Mouse (Mus musculus) intestine, postnatal 0 days (tissue): ENCODE data around the gene Prps1. TPM values are rescaled to one million over a fixed set of nuclear protein-coding genes. Genes with fewer than 3 reads are reported as not detected.

Experiments
- ATAC-seq: fragments of 200-750 bp; cut with Nextera tagmentation; 2 replicates; pipeline ENCODE4 v1.8.0; 2017; ENCODE audit warnings: mild to moderate bottlenecking, moderate TSS enrichment, moderate library complexity
- H3K27ac ChIP-seq: fragments of 300-500 bp; sonication (generic); 2 replicates; pipeline ENCODE4 v1.5.1; 2014; ENCODE audit warnings: mild to moderate bottlenecking, low read depth, low read length, moderate library complexity
- H3K27me3 ChIP-seq: fragments of 300-500 bp; sonication (generic); replicated peaks from 2 replicates; pipeline ENCODE4 v1.6.1; 2014; ENCODE audit warnings: low read length, mixed read lengths; ENCODE audit not compliant: control insufficient read depth, insufficient read depth
- H3K36me3 ChIP-seq: fragments of 300-500 bp; sonication (generic); 2 replicates; pipeline ENCODE4 v1.6.1; 2014; ENCODE audit warnings: mild to moderate bottlenecking, moderate library complexity; ENCODE audit not compliant: control insufficient read depth, insufficient read depth
- H3K4me1 ChIP-seq: fragments of 300-500 bp; sonication (generic); replicated peaks from 2 replicates; pipeline ENCODE4 v1.6.1; 2014; ENCODE audit warnings: antibody characterized with exemption, low read length, mixed read lengths; ENCODE audit not compliant: control insufficient read depth, insufficient read depth
- H3K4me2 ChIP-seq: fragments of 300-500 bp; sonication (generic); replicated peaks from 2 replicates; pipeline ENCODE4 v1.6.1; 2014; ENCODE audit warnings: low read depth, mild to moderate bottlenecking, moderate library complexity
- H3K4me3 ChIP-seq: fragments of 300-500 bp; sonication (generic); 2 replicates; pipeline ENCODE4 v1.5.1; 2014; ENCODE audit warnings: low read depth, low read length
- H3K9ac ChIP-seq: fragments of 300-500 bp; sonication (generic); 2 replicates; pipeline ENCODE4 v1.6.1; 2014; ENCODE audit warnings: mild to moderate bottlenecking, low read depth, low read length
- H3K9me3 ChIP-seq: fragments of 300-500 bp; sonication (generic); 2 replicates; pipeline ENCODE4 v1.6.1; 2016; ENCODE audit warnings: mixed run types; ENCODE audit not compliant: control insufficient read depth
- CTCF ChIP-seq: sonication (generic); IDR thresholded peaks from 2 replicates; pipeline ENCODE4 v1.5.1; 2016; ENCODE audit warnings: low read depth, mild to moderate bottlenecking, control low read depth, antibody characterized with exemption, moderate library complexity
- WGBS: fragments of 180-500 bp; shearing (Covaris S2); extraction: QIAGEN DNeasy Blood & Tissue Kit; methylation state at CpG from one replicate; pipeline ENCODE4 v1.1.7; 2014; 5-methylcytosine and 5-hydroxymethylcytosine counted together
- polyA plus RNA-seq: library from polyadenylated mRNA; unstranded; fragments of >200 nt; fragmentation: Nextera tagmentation; extraction: Ambion mirVana; gene quantifications from 2 replicates; pipeline ENCODE4 v1.2.1, GENCODE M21; 2015

Gene Prps1
- polyA plus RNA-seq, 1 experiment from 2014 or later: 8.5 TPM

DNA sequence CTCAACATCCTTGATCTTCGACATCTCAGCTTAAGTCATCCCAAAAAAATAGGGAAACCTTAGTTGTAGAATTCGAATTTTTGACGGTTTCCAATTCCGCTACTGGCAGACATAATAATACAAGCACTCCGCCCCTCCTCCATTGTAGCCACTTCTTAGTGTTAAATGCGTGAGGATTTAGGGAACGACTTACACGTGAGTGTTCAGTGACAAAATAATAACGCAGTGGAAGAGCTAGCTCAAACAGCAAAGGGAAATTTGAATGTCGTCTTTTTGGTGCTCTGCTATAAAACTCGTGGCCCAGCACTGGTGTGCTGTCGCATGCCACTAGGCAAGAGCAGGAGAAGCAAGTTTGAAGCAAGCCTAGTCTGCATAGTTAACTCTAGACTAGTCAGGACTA is 1.1 kb downstream of the Prps1 start:
- TF ChIP-seq CTCF: no peak
- Histone ChIP-seq H3K27me3 (no peaks in the 10 kb centered on the region), H3K4me3 (peak overlapping the region; percentile 49), H3K4me1 (no peaks in the 10 kb centered on the region), H3K9me3 (no peaks in the 10 kb centered on the region), H3K9ac (no peak overlapping the region), H3K27ac (no peak overlapping the region), H3K36me3 (no peaks in the 10 kb centered on the region), H3K4me2 (peak overlapping the region; percentile 70)
- 30% methylated on average over 12 of the region's 12 CpGs for WGBS
- ATAC-seq: no peak

DNA sequence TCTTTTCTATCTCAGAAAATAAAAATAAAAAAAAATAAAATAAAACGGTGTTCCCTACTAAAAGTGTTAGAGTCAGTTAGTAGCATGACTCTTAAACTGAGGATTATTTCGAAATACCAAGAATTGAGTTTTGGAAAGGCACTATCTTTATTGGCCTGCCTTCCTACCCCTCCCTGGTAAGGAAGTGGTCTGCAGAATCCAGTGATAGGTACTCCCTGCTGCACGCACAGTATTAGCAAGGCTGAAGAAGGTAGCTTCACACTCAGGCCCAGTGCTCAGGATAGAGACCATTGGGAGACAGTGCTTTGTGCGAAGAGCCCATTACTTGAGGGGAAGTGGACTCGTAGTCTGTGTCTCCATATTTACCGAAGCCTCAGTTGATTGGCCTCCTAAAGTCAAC is 21.8 kb downstream of the Prps1 start:
- ATAC-seq: no peak
- no peaks in the 10 kb centered on the region for H3K27me3 ChIP-seq
- H3K9me3 ChIP-seq: no peaks in the 10 kb centered on the region
- no peaks in the 10 kb centered on the region for H3K36me3 ChIP-seq
- no peak overlapping the region for H3K4me2 ChIP-seq
- H3K27ac ChIP-seq: no peak overlapping the region
- no peak for TF ChIP-seq CTCF
- no peak overlapping the region for H3K9ac ChIP-seq
- WGBS: 91% methylated on average over 6 of the region's 6 CpGs
- H3K4me3 ChIP-seq: no peak overlapping the region
- no peaks in the 10 kb centered on the region for H3K4me1 ChIP-seq

DNA sequence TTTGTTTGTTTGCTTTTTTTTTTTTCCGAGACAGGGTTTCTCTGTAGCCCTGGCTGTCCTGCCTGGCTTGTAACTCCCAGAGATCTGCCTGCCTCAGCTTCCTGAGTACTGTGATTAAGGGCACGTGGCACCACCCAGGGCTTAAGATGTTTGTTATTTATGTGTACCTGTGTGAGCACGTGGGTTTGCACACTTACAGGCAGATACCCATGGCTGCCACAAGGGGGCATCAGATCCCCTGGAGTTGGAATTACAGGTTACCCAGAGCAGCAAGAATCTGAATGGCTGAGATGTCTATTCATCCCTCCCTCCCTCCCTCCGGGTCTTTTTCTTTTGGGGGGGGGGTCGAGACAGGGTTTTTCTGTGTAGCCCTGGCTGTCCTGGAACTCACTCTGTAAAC is 22.8 kb downstream of the Prps1 start:
- Histone ChIP-seq H3K4me3 (no peak overlapping the region), H3K36me3 (no peaks in the 10 kb centered on the region), H3K27me3 (no peaks in the 10 kb centered on the region), H3K27ac (no peak overlapping the region), H3K4me1 (no peaks in the 10 kb centered on the region), H3K9ac (no peak overlapping the region), H3K4me2 (no peak overlapping the region), H3K9me3 (no peaks in the 10 kb centered on the region)
- 61% methylated on average over 3 of the region's 5 CpGs for WGBS
- no peak for ATAC-seq
- TF ChIP-seq CTCF: peak; percentile 69

DNA sequence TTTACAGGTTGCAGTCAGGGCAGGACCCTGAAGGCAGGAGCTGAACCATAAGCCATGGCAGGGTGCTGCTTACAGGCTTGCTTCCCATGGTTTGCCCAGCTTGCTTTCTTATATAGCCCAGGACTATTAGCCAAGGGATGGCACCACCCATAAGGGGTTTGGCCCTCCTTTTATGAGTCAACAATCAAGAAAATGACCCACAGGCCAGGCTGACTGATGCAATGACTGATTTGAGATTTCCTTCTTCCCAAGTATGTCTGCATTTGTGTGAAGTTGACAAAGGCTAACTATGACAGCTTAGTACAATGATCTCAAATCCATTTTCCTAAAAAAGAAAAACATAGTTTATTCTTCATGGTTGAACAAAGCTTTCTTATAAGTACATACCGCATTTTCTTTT is 32.8 kb downstream of the Prps1 start:
- no peaks in the 10 kb centered on the region for H3K4me1 ChIP-seq
- 89% methylated on average over 1 of the region's 1 CpGs for WGBS
- no peaks in the 10 kb centered on the region for H3K9me3 ChIP-seq
- H3K27me3 ChIP-seq: no peaks in the 10 kb centered on the region
- ATAC-seq: no peak
- H3K4me2 ChIP-seq: no peak overlapping the region
- no peak overlapping the region for H3K4me3 ChIP-seq
- H3K27ac ChIP-seq: no peak overlapping the region
- no peaks in the 10 kb centered on the region for H3K36me3 ChIP-seq
- TF ChIP-seq CTCF: no peak
- no peak overlapping the region for H3K9ac ChIP-seq

DNA sequence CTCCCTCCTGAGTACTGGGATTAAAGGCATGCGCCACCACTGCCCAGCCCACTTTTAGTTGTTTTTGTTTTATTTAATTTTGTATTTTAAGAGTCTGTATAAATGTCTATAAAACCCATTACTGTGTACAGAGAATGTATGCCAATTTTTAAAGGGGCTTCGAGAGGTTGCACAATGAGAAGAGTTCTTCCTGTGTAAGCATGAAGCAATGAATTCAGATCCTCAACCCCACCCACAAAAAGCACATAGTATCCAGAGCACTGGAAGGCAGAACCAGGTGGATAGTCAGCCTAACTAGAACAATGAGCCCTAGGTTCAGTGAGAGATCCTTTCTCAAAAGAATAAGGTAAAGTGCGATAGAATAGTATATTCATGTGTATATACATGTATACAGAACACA is 33.8 kb downstream of the Prps1 start:
- no peak overlapping the region for H3K27ac ChIP-seq
- H3K4me2 ChIP-seq: no peak overlapping the region
- H3K9ac ChIP-seq: no peak overlapping the region
- no peak for TF ChIP-seq CTCF
- ATAC-seq: no peak
- H3K27me3 ChIP-seq: no peaks in the 10 kb centered on the region
- H3K36me3 ChIP-seq: no peaks in the 10 kb centered on the region
- no peak overlapping the region for H3K4me3 ChIP-seq
- WGBS: 83% methylated on average over 3 of the region's 3 CpGs
- H3K9me3 ChIP-seq: no peaks in the 10 kb centered on the region
- no peaks in the 10 kb centered on the region for H3K4me1 ChIP-seq

DNA sequence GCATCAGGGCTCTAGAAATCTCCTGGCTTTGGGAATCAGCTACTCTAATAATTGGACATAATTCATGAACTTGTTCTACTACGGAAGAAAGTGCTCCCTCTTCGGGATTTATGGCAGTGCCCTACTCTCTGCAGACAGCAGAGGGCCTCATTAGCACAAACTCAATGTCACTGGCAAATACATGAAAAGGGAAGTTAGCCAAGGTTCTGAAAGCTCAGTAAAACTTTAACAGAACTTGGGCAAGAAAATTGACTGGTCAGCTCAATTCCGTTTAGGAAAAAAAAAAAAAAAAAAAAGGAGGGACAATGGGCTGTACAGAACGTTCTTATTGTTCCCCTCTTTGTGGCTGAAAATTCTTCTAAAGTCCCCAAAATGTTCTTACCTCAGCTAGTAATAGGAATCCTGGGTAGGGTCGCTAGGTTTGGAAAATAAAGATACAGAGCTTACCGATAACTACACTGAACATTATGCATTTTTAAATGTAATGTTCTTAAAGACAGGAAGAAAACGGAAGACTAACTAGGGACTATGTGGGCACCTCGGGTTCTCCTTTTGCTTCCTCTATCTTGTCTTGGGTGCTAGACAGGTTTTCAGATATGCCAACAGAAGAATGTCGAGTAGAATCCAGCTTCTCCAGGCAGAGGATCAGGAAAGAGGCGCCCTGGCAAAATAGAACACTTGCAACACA is 35.6 kb downstream of the Prps1 start:
- 55% methylated on average over 10 of the region's 10 CpGs for WGBS
- no peak overlapping the region for H3K4me3 ChIP-seq
- TF ChIP-seq CTCF: peak; percentile 80
- no peak overlapping the region for H3K4me2 ChIP-seq
- no peaks in the 10 kb centered on the region for H3K27me3 ChIP-seq
- no peaks in the 10 kb centered on the region for H3K36me3 ChIP-seq
- no peaks in the 10 kb centered on the region for H3K4me1 ChIP-seq
- no peak overlapping the region for H3K27ac ChIP-seq
- H3K9me3 ChIP-seq: no peaks in the 10 kb centered on the region
- no peak for ATAC-seq
- H3K9ac ChIP-seq: no peak overlapping the region
